Mouse (Mus musculus) cerebellum, adult 11-12 months (tissue): Measurements from ENCODE around the gene Palmd.

Experiments used
- DNase-seq: peaks from one replicate; pipeline ENCODE4 v3.0.0; 2022

Gene Palmd

DNA sequence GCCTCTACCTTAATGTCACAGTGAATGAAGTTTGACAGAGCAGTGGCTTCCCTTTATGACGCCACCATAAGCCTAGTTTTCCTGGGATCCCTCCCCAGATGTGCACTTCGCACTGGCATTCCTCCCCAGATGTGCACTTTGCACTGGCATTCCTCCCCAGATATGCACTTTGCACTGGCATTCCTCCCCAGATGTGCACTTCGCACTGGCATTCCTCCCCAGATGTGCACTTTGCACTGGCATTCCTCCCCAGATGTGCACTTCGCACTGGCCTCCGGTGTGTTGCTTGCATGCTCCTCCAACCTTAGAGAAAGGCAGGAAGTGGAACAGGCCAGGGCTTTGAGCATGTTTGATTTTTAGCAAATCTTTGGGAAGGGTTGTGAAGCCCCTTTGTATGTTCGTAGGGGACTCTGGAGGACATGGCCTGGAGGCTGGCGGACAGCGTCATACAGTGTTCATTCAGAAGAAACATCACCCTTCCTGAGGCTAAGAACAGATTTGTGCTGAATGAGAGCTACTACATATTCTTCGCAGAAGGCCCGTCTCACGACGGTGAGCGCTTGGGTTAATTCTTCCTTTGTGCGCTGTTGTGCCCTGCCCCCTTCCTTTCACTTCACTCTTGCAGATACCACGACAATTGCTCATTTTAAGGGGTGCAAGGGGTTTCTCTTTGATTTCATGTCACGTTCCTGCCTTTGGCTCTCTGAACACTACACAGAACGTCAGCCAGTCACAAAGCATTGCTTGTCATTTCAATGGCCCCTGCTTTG, 77.2 kb downstream of the Palmd start:
- DNase-seq: no peak

DNA sequence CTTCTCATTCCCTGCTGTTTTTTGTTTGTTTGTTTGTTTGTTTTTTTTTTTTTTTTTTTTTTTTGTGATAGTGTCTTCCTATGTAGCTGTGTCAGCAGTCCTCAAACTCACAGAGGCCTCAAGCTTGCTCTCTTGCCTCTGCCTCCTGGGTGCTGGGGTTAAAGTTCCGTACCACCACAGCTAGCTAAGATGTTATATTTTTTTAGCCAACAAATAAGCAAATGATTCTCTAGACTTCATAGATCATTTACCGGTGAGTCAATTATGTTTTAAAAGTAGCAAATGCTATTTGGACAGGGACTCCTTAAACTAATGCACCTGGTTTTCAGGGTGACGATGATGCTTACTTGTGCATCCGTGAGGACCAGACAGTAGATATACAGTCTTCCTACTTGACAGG, 78.2 kb downstream of the Palmd start:
- DNase-seq: no peak

DNA sequence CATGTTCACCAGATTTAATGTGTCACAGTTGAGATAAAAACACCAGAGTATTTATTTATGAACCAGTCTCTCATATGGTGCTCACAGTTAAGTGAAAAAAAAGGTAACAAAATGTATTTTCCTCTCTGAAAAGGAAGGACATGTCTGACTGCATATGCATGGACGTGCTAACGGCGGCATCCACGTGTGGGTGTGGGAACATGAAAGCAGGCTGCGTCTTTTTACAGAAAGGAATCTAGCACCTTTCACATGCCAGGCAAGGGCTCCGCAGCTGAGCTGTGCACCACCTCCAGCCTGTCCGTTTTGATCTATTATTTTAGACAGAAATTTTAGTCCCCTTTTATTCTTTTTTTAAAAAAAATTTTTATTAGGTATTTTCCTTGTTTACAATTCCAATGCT, 79.4 kb downstream of the Palmd start:
- DNase-seq: no peak

DNA sequence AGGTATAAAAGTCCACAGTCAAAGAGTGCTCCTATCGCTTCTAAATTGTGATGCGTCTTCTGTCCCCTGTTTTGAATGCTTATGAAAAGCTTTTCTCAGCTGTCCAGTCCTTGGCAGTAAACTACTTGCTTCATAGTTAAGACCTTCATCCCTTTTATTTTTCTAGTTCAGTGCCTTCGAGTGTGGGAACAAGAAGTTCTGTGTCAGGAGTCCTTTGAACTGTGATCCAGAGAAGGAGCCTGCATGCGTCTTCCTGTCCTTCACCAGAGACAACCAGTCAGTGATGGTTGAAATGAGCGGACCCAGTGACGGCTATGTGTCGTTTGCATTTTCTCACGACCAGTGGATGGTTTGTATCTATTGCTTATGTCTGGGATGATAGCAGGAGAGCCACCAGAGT, 83.8 kb downstream of the Palmd start:
- DNase-seq: no peak

DNA sequence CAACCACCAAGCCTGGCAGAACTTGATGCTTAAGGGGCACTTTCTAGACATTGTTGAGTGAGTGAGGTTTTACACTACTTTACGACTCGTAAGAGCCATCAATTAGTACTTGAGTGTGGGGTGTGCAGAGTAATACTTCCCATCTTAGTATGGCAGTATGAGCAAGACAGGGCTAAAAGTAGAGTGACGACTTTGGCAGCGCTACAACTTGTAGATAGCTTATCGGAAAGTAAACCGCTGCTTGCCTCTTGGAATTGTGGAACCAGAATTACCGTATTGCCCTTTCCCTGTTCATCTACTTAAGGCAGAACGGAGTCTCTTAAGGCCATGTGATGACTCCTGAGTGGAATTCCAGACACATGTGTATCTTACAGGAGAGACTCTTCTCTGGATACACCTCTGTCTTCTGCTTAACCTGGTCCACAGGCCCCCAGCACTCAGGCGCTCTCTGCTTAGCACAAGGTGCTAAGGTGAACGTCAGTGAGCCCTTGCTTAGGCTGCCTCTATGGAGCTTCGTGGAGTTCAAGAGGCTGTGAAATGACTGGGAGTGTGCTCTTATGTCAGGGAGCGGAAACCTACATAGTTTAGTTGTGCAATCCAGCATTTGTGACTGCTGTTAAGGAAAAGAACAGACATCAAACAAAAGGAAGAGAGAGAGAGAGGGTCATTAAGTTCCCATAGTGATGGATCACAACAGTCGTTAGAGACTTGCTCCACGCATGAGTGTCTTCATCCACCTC, 86.4 kb downstream of the Palmd start:
- no peak for DNase-seq

DNA sequence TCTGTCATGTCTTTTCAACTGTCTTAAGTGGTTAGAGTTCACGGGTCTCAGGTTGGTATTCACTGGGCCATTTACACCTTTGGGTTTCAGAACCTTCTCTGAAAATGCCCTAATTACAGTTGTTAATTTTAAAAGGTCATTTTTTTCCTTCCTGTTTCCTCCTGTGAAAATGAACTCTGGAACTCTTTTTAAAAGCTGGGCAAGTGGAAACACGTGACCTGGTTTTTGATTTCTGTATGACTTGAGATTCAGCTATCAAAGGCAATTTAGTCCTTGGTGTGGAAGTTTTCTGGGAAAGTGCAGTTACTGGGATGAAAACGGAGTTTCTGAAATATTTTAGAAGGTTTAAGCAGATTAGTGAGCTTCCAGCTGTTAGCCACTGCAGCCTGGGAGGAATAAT, 98.4 kb downstream of the Palmd start:
- no peak for DNase-seq
